Mouse (Mus musculus): ENCODE data around the gene Agbl1. TPM values are rescaled to one million over a fixed set of nuclear protein-coding genes. Genes with fewer than 3 reads are reported as not detected.
"Not testable (repeated sequence)": the region's sequence is repeated elsewhere in the genome, so short reads cannot be mapped to it uniquely, and the experiment has no call there.

The Agbl1 gene
- total RNA-seq (2021): under 1 TPM; 0.15 to 0.20 TPM
- long read RNA-seq, experiment 1, partial matches to known transcripts: 0 of 1 reads
- long read RNA-seq, experiment 1, other reads (novel, unspliced or antisense): 1 of 1 reads
- long read RNA-seq, experiment 2: 0 reads

DNA sequence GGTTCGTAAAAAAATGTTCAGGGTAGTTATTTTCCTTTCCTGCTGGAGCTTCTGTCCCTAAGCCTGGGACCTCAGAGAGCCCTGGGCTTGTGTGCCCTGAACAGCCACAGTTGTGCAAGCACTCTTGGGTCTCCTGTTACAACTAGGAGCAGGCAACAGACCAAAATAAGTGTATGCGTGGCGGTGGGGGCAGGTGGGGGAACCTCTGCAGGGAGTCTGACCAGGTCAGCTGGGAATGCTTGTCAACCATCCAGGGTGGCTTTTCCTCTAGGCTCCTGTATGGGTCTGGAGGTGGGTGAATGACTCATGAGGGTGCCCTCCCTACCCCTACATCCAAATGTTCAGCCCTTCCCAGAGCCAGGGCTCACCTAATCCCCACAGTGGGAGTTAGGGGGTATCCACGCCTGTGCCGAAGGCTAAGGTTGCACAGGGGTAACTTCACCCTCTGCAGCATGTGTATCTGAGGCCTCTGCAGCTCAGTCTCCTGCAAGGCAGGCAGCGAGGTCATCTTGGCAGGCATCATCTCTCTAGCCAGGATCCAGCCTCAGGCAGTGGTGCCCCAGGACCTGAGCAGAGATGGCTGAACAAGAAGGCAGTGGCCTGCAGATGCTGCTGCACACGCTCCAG, at the start of gene Agbl1:
TSS of gene Agbl1 (plus strand) at position 577 of the 627 bp plus-strand sequence.
- DNase-seq (ENCODE audit: low spot score in 2 of 2): no peak
- intact Hi-C loops (cut with DNase I): no loop called here

DNA sequence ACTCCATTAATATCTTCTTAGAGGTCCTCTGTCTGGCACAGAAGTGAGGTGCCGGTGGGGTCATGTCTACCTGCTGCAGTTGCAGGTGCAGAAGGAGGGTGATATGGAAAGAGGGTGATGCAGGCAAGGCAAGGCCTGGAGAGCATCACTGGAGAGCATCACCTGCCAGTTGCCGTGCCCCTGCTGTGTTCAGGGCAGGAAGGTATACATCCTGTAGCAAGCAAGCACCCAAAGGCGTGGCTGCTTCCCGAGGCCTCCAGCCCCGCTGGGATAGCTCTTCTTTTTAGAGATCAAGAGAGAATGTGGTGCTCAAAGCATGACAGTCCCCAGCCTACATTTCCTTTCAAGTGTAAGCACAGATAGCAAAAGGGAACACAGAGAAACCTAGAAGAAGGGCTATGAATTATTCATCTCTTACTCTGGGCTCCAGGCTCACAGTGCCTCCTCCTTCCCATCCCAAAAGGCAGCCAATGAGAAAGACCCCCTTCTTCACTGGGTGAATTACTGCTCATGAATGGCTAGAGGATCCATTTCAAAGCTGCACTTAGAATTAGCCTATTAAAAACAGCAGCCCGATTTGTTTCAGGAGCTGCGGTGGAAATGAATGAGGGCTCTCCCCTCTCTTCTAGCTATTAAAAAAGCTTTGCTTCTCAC, 44.6 kb upstream of the Agbl1 start:
- DNase-seq (ENCODE audit: low spot score in 2 of 2): peak; percentile 48 to 63

DNA sequence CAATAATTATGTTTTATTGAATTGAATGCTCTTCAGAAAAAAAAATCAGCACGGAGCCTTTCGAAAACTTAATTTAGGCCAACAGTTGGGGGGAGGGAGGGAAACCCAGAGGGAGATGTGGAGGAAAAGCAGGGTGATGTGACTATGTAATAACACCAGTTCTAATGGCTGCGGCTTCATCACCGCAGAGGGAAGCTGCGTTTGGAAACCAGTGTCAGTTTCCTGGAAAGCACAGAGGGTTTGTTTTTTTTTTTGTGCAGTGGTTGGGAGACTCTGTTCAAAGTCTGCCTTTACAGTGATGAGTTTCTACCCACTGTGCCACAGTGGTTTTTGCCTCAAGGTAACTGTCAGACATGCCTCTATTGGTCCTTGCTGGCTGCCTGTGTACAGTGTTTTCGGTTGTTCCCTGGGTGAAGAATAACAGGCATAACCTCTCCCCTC, 44.0 kb upstream of the Agbl1 start:
- peak in 1 of 2 experiments; percentile 15 for DNase-seq (ENCODE audit: low spot score in 2 of 2)
- intact Hi-C loops (cut with DNase I): no loop called here

More for the DNA sequence above, 44.6 kb upstream of the Agbl1 start:
- intact Hi-C loops (cut with DNase I): no loop called here

DNA sequence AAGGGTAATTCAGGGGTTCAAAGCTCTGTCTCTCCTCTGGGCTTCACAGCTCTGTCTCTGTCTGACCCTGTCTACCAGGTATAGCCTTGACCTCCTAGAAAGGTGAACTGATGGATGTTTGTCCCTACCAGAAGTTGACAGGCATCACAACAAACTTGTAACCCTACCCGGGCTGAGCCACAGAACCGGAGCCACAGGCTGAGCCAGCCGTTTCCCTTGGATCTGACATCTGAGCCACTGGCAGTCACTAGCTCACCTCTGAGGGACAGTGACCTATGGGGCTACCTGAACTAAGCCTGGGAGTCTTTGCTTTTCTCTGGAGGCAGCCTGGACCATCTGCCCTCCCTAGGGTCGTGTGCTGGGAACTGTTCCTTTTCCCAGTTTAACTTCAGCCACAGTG, 11.1 kb upstream of the Agbl1 start:
- intact Hi-C loops (cut with DNase I): no loop called here
- no peak for DNase-seq (ENCODE audit: low spot score in 2 of 2)

DNA sequence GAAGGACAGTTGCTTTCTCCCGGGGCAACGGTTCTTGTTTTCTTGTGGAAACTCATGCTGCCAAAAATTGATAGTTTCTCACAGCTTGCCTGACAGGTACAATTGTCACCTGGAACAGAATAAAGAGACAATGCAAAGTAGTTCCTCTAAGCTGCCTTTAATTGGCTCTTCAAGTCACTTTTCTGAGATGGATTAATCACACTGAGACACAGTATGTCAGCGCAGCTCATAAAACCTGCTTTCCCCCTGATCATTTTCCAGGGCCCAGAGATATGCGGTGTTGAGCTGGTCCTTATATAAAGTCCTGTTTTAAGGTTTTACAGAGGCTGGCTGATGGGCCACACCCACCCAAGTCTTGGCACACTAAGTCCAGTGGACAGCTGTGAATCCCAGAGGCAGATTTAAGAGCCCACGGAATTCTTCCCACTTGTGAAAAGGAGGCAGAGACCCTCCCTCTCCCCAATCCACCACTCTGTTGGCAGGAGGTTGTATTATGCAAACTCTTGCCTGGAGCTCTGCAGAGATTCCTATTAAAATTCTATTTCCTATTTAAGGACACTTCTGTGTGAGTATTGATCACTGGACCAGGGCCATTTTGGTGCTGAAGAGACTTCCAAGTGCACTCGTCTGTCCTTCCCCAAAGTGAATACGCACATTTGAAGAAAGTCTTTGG, 9.8 kb upstream of the Agbl1 start:
- intact Hi-C loops (cut with DNase I): no loop called here
- no peak for DNase-seq (ENCODE audit: low spot score in 2 of 2)

DNA sequence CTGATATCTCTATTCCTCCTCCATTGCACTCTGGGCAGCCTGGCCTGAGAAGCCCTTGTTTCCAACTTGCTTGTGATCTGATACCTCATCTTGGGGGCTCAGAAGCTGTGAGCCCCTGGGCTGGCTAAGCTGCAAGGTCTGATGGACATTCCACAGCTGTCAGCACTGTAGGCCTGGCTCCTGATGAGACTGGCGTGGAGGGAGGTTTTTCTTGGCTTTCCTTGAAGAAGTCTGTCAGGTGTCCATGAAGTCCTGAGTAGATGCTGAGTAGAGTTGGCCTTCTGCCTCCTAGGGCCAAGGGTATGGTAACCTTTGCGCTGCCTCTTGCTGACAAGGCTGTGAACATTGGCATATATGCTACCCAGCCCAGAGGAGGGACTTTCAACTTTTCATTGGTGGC, 7.0 kb upstream of the Agbl1 start:
- DNase-seq (ENCODE audit: low spot score in 2 of 2): no peak
- intact Hi-C loops (cut with DNase I): no loop called here

DNA sequence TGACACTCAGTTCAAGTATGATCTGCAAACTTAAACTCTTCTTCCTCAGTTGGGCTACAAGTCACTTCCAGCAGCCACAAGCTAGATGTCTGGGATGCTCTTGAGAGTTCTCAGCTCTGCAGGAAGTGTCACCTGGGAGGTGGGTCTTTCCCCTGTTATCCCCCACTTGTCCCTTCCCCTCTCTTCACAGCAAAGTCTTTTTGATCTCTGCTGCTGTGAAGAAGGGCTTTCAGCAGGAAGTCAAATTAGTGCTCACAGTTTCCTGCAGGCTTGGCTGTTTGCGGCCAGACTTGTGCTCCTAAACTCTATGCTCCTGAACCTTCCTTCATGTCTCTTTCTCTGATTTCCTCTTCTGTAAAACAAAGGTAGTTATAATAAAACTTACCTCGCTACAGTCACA, 806 bp upstream of the Agbl1 start:
- no peak for DNase-seq (ENCODE audit: low spot score in 2 of 2)

DNA sequence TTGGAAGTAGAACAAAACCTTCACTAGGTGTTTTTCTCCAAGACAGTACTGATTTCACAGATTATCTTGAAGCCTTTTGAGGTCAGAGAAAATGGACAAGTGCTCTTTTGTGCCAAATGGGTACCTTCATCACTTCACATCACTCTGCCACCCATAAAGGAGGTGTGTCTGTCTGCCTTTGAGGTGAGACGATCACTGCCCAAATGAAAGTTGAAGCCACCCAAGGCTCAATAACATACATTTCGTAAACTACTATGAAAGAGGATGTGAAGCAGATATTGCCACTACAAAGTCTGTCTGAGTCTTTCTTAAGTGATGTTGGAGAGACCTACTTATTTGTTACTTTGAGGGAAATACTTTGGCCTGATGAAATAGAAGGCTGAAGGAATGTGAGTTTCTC, 4.6 kb downstream of the Agbl1 start:
- no peak for DNase-seq (ENCODE audit: low spot score in 2 of 2)
- intact Hi-C loops (cut with DNase I): no loop called here

More for the DNA sequence above, 806 bp upstream of the Agbl1 start:
- intact Hi-C loops (cut with DNase I): no loop called here

DNA sequence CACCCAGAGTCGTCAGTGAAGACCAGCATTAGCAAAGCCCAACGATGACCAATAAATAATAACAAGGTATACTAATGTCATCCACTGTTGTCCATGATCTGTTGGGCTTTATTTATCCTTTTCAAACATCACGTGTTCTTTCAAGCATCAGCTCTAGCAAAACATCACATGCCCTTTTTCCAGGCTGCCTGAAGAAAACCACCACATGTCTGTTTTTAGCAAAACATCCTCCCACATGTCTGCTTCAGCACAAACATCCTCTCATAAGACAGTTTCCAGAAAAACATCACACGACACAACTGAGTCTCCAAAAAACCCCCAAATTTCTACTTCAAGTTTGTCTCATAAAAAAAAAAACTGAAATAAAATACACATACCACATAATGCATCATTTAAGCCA, 7.8 kb downstream of the Agbl1 start:
- DNase-seq (ENCODE audit: low spot score in 2 of 2): no peak
- intact Hi-C loops (cut with DNase I): no loop called here

DNA sequence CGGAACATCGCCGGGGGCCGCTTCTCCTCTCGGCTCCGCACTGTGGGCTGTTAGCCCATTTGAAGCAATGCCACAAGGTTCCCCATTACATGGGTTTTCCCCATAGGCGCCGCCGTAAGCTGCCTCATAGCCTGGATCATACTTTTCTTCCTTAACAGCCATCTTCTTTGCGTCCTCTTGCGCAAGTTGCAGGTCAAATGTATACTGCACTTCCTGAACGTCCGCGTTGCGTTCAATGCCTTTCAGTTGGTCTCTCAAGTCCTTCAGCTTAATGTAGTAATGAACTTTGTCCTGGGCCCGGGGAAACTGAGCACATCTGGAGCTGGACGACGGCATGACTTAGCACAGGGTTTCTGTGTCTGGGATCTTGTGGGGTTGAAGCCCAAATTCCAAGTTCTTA, 15.2 kb downstream of the Agbl1 start:
- DNase-seq (ENCODE audit: low spot score in 2 of 2); intact Hi-C loops (cut with DNase I): not testable (repeated sequence)

DNA sequence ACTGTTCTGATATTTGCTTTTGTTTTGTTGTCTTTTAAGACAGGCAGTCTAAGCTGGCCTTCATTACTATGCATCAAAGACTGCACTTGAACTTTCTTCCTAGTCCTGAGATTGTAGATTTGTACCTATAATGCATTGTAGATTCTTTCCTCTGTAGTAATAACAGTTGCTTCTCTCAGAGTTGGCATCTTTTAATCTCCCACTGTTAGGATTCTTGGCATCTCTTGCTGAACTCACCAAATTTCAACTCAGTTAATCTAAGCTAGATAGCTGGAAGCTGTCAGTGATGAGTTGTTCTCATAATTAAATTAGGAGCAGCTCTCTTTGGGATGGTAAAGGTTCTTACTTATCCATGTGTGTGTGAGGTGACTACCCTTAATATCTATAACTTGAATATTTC, 45.4 kb downstream of the Agbl1 start:
- no peak for DNase-seq (ENCODE audit: low spot score in 2 of 2)
- intact Hi-C loops (cut with DNase I): no loop called here

DNA sequence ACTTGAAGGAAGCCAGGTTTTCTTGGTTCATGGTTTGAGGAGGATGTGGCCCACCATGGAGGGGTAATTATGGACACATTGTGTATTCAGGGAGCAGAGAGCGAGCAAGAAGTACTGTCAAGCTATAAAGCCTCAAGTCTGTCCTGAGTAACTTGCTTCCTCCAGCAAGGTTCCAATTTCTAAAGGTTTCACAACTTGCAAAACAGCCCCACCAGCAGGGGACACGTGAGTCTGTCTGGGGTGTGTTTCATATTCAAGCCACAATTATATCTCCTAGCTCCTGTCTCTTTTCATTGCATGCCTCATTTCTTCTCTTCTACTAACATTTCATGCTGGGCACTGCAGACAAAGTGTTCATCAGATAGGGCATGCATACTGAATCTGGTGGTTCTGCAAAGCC, 53.1 kb downstream of the Agbl1 start:
- DNase-seq (ENCODE audit: low spot score in 2 of 2): no peak
- intact Hi-C loops (cut with DNase I): no loop called here

DNA sequence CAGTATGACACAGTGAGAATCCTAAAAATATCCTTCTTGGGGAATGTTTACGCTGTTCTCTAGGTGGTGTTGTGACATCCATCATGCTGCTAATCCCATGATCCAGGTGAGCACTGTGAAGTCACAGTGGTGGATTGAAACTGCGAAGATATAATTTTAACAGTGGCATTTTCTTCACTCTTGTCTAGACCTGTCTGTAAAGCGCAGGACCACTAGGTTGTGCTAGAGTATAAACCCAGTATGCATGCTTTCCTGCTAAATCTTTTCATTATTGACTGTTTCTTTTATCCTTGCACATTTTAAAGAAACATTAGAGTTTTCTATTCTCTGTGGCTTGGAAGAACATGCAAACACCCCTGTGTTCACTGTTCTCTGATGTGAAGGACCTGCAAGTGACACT, 57.8 kb downstream of the Agbl1 start:
- DNase-seq (ENCODE audit: low spot score in 2 of 2): peak; percentile 38 to 49
- intact Hi-C loops (cut with DNase I): no loop called here

DNA sequence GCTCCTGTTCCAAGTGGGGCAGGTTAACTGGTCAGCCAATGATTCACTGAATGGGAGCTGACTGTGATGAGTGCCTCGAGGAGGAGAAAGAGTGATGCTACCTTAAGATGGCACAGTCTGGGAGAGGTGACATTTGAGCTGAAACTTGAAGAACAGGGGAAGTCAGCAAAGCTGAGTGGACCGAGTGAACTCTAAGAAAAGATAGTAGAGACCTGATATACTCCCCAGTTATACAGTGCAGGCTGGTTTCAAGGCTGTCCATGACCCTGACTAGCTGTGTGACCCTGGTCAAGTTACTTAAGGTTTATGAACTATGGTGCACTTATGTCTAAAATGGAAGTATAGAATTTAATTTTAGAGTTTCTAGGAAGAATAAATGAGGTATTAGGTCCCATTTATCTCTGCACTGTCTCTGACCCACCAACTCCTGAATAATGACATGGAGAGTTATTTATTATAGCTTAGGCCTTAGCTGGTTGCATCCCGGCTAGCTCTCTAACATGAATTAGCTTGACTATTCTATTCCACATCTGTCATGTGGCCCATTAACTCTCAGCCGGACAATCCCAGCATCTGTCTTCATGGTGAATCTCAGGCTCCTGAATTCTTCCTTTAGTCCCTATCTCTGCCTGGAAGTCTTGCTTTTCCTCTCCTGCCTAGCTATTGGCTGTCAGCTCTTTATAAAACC, 92.3 kb downstream of the Agbl1 start:
- DNase-seq (ENCODE audit: low spot score in 2 of 2): no peak
- intact Hi-C loops (cut with DNase I): no loop called here

DNA sequence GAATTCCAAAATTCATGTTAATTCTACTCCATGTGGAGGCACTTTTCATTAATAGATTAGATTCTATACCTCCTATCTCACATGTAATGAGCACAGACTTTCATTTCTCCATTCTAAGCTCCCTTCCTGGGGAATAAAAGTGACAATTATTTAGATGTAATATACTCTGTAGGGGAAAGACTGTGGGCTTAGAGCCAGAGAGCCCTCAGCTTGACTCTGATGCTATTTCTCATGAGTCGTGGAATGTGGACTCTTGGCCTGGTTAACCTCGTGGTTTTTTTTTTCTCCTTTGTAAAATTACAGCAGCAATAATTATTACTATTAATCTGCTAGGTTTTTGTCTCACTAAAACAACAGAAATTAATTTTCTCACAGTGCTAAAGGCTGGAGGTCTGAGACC, 96.4 kb downstream of the Agbl1 start:
- no peak for DNase-seq (ENCODE audit: low spot score in 2 of 2)
- intact Hi-C loops (cut with DNase I): no loop called here

DNA sequence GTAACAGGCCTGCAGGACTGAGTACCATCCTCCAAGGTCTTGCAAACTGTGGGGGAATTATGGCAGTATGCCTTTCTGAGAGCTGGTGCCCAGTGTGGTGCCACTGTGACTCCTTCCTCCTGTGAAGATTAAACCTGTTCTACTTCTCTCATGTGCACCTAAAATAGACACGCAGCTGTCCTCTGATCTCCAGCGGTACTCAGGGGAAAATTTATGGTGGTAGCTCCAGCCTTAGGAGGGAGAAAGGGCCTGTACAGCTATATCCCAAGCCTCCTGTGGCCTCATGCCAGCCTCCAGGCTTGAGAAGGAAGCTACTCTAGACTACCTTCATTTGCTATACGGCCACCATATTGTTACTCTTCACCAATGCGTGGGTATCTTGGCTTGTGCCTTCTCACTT, 109.6 kb downstream of the Agbl1 start:
- intact Hi-C loops (cut with DNase I): no loop called here
- no peak for DNase-seq (ENCODE audit: low spot score in 2 of 2)

DNA sequence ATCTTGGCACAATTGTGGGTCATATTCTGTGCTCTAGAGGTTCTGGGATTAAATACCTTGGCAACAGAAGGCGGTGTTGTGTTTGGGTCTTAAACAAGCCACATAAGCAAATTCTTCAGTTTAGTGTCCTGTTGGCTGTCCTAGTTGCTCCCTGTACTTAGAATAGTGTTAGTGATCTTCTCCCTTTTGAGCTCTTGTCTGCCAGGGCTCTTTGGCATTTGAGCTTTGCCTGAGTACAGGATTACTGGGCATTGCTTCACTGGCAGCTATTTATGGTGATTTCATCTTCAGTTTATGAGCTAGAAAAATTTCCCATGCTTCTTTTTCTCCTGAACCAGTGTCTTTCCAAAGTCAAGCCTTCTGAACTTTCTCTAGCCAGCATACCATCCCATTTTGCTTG, 111.9 kb downstream of the Agbl1 start:
- intact Hi-C loops (cut with DNase I): loop anchor here (10.0 kb wide), 1 partner anchor 167 kb away; no protein-coding TSS in a partner anchor
- DNase-seq (ENCODE audit: low spot score in 2 of 2): no peak

DNA sequence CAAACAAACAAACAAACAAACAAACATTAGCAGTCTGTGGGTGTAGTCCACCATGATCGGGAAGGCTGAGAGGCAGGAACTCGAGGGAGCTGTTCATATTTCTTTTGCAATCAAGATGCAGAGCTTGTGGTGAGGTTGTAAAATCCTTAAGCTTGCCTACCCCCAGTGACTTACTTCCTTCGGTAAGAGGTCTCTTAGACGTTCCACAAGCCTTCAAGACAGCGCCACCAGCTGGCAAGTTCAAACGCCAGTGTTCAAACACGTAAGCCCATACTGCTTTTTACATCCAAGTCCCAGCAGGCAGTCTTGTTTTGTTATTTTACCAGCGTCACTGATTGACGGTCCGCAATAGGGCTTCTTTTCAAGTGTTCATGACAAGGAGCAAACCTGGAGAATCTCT, 123.8 kb downstream of the Agbl1 start:
- intact Hi-C loops (cut with DNase I): loop anchor here (5.0 kb wide), 1 partner anchor 426 kb away; no protein-coding TSS in a partner anchor
- DNase-seq (ENCODE audit: low spot score in 2 of 2): no peak

DNA sequence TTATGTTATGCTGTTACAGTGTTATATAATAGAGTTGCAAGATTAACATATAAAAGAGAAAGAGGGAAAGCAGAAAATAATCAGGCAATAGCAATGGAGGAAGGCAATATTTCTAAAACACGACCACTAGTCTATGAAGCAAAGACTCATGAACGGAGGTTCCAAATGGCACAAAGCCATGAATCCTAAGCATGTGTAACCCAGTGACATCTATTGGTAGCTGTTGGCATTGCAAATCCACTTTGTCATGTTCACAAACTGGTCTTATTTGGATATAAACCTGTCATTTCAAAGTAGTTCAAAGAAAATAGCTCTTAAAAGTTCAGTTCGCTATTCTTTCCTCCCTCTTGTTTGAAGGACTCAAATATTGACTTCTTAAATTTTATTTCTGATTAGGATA, 124.8 kb downstream of the Agbl1 start:
- intact Hi-C loops (cut with DNase I): loop anchor here (5.0 kb wide), 1 partner anchor 427 kb away; no protein-coding TSS in a partner anchor
- peak; percentile 55 to 75 for DNase-seq (ENCODE audit: low spot score in 2 of 2)

DNA sequence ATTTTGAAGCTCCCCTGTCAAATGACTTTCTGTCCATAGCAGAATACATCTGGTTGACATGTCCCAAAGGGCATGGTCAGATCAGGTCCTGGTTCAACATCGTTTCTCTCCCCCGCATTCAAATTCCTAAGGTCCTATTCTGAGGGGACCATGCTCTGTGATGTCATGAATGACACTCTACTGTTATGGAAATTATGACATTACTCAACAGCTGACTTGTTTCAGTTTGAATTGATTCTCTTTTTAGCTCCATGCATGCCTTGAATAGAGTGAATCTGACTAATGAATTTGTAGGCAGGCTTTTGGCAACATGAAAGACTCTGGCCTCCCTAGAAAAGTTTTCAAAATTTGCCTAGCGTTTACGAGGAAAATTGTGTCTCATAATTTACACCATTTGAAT, 141.6 kb downstream of the Agbl1 start:
- no peak for DNase-seq (ENCODE audit: low spot score in 2 of 2)

More for the DNA sequence above, 141.6 kb downstream of the Agbl1 start:
- intact Hi-C loops (cut with DNase I): no loop called here

Measured in left cerebral cortex, postnatal 14 days (tissue).